Mouse (Mus musculus) 3134 (cell line): ENCODE measurements at regions not wholly inside any gene's neighbourhood (a gene's known extent, or its start where the extent isn't known, plus 50 kb on each side); places are given as distances from the start of the nearest gene placed in this dataset.

Experiments
- DNase-seq: peaks from one replicate; pipeline ENCODE4 v3.0.0-alpha.2; 2011; ENCODE audit warnings: low spot score; ENCODE audit not compliant: insufficient read length; ENCODE audit errors: extremely low read depth

DNA sequence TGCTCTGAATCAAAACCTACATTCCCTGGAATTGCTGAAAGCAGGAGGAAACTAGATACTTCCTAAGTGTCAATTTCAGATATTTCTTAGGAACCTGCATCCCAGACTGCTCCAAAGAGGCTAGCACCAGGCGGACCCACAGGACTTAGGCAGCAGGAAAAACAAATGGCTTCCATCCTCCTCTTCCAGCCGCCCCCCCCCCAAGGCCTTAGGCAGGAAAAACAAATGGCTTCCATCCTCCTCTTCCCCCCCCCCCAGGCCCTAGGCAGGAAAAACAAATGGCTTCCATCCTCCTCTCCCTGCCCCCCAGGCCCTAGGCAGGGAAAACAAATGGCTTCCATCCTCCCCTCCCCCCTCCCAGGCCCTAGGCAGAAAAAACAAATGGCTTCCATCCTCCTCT lies 64.5 kb upstream of the Nap1l2 start:
- DNase-seq: no peak

DNA sequence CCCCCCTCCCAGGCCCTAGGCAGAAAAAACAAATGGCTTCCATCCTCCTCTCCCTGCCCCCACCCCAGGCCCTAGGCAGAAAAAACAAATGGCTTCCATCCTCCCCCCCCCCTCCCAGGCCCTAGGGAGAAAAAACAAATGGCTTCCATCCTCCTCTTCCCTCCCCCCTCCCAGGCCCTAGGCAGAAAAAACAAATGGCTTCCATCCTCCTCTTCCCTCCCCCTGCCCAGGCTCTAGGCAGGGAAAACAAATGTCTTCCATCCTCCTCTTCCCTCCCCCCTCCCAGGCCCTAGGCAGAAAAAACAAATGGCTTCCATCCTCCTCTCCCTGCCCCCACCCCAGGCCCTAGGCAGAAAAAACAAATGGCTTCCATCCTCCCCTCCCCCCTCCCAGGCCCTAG lies 65.0 kb upstream of the Nap1l2 start:
- DNase-seq: peak; percentile 25

DNA sequence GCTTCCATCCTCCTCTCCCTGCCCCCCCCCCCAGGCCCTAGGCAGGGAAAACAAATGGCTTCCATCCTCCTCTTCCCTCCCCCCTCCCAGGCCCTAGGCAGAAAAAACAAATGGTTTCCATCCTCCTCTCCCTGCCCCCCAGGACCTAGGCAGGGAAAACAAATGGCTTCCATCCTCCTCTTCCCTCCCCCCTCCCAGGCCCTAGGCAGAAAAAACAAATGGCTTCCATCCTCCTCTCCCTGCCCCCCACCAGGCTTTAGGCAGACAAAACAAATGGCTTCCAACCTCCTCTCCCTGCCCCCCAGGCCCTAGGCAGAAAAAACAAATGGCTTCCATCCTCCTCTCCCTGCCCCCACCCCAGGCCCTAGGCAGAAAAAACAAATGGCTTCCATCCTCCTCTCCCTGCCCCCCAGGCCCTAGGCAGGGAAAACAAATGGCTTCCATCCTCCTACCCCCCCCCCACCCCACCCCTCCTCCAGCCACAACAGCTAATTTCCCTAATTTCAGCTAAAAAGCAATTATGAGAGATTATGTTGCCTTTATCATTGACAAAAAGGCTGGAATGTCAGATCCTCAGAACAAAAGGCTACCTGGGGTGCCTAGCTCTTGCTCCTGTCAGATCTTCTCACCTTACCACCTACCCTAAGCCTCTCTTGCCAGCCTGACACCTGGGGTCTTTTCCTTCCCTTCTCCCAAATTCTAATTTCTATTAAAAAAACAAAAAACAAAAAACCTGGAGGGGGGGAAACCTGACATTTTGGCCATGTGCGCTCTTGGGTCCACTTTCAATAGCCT lies 65.8 kb upstream of the Nap1l2 start:
- peak; percentile 52 for DNase-seq

DNA sequence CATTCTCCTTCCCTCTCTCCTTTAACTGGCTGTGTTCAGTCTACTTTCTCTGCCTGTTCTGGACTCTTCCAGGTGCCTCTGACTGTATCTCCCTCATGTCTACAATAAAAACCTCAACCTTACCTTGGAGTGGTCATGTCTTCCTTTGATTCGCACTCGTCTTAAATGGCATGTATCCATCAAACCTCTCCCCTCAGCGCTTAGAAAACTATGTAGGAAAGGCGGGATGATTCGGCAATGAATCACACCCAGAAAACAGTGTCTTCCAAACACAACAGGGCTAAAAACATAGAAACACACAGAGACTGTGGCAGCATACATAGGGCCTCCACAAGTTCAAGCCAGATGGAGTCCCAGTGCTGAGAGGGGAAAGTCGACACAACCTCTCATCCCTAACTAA lies 66.4 kb upstream of the Nap1l2 start:
- DNase-seq: peak; percentile 50

DNA sequence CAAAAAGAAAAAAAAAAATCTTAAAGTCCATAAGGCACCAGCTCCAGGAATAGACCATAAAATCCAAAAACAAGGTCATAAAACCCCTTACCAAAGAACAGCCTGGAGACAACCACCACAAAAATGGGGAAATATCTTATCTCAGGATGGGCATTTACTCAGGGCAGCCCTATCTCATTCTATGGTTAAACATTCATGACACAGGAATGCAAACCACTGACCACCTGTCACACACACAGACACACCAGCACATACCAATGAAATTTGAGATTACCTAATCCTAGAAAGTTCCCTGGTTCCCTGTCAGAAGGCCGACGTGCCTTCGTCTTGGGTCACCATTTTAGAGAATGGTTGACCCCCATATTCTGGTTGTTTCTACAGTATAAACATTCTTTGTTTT lies 66.3 kb upstream of the Cdx4 start:
- no peak for DNase-seq

DNA sequence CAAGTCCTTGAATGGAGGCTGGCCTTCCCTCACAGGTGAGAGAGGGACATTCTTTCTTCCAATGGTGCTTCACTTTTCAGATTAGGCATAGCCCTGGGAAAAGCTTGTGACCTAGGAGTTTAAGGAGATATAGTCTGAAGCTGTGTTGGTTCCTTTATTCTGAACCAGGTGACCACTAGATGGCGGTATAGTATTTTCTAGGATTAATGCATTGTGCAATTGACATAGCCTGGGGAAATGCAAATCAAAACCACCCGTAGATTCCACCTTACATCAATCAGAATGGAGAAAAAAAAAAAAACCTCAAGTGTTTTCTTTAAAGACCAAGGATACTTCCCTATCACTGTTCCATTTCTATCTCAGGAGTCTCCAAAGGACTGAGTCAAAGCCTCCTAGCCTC lies 61.3 kb upstream of the Cdx4 start:
- no peak for DNase-seq
